Mouse (Mus musculus) inflammation-experienced regulatory T-cells, adult 6 months (primary cell): ENCODE results near the gene Ankrd33b. TPM values are rescaled to one million over a fixed set of nuclear protein-coding genes. Genes with fewer than 3 reads are reported as not detected.

Source experiments
- ATAC-seq: one replicate; pipeline ENCODE4 v1.8.0; 2017
- polyA plus RNA-seq, 3 experiments: library from polyadenylated mRNA; unstranded; fragments of 100-300 nt; shearing (Covaris generic); gene quantifications; one replicate each; pipeline ENCODE4 v1.2.1; 2017

Ankrd33b gene
- polyA plus RNA-seq, 3 experiments from 2014 or later, result not detected

DNA sequence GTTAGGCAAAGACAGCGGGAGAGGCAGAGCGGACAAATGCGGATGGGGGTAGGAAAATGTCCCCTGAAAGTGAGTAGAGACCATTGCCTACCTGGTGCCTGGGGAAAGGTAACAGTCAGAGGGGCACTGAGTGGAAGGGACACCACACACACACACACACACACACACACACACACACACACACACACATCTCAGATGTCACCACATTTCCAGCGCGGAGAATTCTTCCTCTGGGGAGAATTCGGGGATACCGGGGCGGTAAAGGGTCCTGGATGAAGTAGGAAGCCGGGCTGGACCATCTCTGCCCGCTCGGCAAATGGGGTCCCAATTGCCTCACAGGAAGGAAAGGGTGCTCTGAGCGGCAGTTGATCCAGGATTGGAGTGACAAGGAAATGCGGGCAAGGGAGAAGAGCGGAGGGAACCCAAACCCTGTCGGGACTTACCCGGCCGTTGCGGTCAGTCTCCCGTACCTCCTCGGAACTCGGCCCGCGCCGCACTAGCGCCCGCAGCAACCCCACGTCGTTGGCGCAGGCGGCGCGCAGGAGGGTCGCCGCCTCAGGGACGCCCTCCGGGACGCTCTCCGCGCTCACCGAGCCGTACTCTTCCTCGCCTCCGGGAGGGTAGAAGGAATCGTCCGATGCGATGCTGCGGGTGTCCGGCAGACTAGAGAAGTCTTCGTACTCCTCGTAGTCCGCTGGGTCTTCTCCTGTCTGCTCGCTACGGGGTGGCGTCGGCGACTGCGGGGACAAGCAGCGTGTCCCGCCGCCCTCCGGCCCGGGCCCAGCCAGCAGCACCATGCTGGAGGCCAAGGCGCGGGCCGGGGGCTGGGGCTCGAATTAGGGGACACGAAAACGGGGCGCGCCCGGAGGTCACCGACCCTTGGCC lies 688 bp downstream of the Ankrd33b start:
- ATAC-seq, result no peak

GRCm38 (mm10) chr15:31365720-31366591 lies 1.6 kb downstream of the Ankrd33b start:
- no peak for ATAC-seq

- no peak for ATAC-seq
Measured at GRCm38 (mm10) chr15:31365041-31365719, 2.3 kb downstream of the Ankrd33b start.

GRCm38 (mm10) chr15:31364396-31364795 lies 3.1 kb downstream of the Ankrd33b start:
- ATAC-seq, result no peak

- ATAC-seq, result no peak
Measured at GRCm38 (mm10) chr15:31363981-31364361, 3.6 kb downstream of the Ankrd33b start.

DNA sequence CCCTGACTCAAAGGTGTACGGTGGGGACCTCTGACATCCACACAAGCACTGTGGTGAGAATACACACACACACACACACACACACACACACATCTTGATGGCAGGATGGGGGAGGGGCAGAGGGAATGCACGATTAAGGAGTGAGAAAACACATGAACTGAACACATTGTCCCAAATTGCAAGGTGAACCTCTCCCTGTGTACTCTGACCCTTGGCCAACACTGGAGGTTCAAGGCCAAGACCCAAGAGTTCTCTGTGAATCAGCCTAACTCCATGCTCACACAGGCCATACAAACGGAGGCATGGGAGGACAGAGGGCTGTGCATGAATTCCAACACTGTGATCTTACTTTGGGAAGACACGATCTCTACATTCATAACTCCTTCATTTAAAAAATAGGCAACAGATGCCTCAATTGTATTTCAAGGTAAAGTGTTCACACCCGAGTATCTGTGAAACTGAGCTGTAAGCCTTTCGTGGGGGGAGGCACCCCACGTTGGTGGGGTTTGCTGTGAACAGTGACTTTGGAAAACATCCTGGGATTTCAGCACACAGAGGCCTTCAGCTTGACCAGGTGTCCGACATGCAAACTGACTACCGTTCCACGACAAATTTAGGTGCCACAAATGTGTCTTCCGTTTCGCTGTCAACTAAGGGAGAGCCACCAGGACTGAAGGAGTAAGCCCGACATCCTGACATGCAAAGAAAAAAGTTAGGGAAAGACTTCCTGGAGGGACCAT lies 4.1 kb downstream of the Ankrd33b start:
- no peak for ATAC-seq

- no peak for ATAC-seq
Measured at GRCm38 (mm10) chr15:31361259-31361853, 6.2 kb downstream of the Ankrd33b start.

DNA sequence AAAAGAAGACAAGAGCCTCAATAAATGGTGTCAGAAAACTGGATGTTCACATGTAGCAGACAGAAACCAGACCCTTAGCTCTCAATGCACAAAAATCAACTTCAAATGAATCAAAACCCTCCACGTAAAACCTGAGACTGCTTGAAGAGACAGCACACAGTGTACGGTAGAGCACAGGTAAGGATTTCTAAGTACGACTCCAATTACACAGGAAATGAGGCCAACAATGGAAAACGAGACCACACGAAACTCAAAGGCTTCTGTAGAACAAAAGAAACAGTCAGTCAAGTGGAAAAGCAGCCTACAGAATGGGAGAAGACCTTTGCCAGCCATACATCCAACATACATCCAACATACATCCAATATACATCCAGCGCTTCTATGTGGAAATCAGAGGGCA lies 6.9 kb downstream of the Ankrd33b start:
- no peak for ATAC-seq

DNA sequence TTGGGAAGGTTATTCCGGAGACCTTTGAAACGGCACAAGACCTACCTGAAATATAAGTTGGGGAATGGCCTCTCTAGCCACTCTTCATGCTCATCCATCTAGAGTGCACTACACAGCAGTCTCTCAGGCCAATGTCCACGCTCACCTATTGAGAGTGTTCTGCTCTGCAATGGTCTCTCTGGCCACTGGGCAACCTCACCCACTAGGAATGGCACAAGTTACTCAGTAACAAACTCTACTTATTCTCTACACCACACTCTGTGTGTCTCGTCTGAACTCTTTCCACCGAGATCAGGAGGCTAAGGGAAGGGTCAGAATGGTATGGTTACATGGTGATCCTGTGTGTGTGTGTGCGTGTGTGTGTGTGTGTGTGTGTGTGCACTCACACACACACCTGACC lies 7.7 kb downstream of the Ankrd33b start:
- no peak for ATAC-seq

GRCm38 (mm10) chr15:31352494-31353279 lies 14.8 kb downstream of the Ankrd33b start:
- ATAC-seq, result no peak

DNA sequence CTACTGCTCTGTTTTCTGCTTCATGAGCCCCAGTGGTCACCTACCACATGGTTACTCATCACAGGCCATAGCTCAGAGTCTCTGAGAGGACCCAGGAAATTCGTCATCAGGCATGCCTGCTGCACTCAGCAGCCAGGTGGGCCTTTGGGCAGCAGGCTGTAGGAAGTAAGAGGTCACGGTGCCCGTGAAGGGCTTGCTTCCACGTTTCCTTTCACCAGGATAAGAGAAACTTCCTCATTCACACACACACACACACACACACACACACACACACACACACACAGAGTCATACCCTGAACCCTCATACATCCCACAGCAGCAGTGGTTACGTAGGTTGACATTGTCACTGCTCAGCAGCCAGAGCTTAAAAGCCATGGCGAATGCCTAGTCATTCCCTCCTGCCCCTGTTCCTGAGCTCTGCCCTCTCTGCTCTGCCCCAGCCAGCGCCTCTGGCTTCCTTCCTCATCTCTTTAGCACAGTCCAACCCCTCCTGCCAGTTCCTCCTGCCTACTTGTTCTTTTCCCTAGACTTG lies 17.6 kb downstream of the Ankrd33b start:
- ATAC-seq, result no peak

- ATAC-seq, result no peak
Measured at GRCm38 (mm10) chr15:31349046-31349445, 18.5 kb downstream of the Ankrd33b start.

GRCm38 (mm10) chr15:31348241-31348640 lies 19.3 kb downstream of the Ankrd33b start:
- ATAC-seq, result no peak

DNA sequence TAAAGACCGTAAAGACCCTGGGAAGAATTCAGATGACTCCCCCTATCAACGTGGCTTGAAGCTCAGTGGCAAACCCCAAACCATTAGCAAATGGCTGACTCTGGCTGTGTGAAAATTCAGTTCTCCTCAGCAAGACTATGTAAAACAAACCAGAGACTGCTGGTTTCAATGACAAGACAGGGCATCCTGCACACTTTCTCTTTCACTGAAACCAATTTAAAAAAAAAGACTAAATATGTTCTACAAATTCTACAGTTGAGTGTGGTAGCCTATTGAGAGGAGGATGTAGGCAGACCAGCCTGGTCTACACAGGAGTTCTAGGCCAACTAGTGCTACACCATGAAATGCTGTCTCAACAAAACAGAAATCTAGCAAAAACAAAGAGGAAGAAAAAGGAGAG lies 21.0 kb downstream of the Ankrd33b start:
- ATAC-seq, result no peak

- no peak for ATAC-seq
Measured at GRCm38 (mm10) chr15:31345366-31345765, 22.2 kb downstream of the Ankrd33b start.

DNA sequence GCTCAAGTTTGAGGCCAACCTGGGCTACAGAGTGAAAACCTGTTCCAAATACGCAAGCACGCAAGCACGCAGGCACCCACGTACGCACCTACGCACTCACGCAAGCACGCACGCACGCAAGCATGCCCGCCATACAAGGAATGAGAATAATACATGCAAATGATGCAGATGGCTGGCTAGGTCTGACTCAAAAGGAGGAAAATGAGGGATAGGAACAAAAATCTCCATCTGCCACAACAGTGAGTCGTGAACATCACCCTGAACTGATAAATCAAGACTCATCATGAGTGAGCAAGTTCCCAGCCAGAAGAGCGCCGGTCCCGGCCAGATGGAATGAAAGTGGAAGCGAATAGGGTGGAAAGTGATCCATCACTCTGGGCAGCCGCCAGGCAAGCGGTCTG lies 22.7 kb downstream of the Ankrd33b start:
- no peak for ATAC-seq

DNA sequence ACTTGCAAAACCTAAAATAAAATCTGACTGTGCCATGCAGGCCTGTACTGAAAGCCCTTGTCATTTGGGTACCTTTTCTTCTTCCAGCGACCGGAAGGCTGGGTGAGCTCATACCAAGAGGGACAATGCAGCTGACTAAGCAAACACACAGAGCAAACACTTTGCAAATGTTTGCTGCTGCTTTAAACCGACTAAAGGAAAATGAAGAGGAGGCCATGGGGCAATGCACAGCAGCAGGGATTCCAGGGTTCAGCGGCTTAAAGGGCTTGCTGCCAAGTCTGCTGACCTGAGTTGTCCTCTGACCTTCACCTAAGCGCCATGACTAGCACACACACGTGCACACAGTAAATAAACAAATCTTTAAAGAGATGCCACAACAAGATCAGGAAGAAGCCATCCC lies 23.9 kb downstream of the Ankrd33b start:
- no peak for ATAC-seq

- ATAC-seq, result no peak
Measured at GRCm38 (mm10) chr15:31342496-31342901, 25.0 kb downstream of the Ankrd33b start.

GRCm38 (mm10) chr15:31342001-31342400 lies 25.5 kb downstream of the Ankrd33b start:
- no peak for ATAC-seq

GRCm38 (mm10) chr15:31338656-31339291 lies 28.8 kb downstream of the Ankrd33b start:
- no peak for ATAC-seq
